Mouse (Mus musculus) lung, postnatal 0 days (tissue): ENCODE measurements at regions not wholly inside any gene's neighbourhood (a gene's known extent, or its start where the extent isn't known, plus 50 kb on each side); places are given as distances from the start of the nearest gene placed in this dataset.
A peak's percentile ranks its signal among the peaks of the same experiment; 100 is the strongest.

Experiments
- ATAC-seq: fragments of 200-750 bp; cut with Nextera tagmentation; 2 replicates; pipeline ENCODE4 v1.8.0; 2017; ENCODE audit warnings: moderate library complexity
- DNase-seq: peaks from one replicate; pipeline ENCODE4 v3.0.0-alpha.2; 2016; ENCODE audit warnings: low spot score
- H3K27ac ChIP-seq: fragments of 300-500 bp; sonication (generic); 2 replicates; pipeline ENCODE4 v1.5.1; 2014; ENCODE audit warnings: antibody characterized with exemption, mild to moderate bottlenecking, low read length, mixed read lengths
- H3K27me3 ChIP-seq: fragments of 300-500 bp; sonication (generic); replicated peaks from 2 replicates; pipeline ENCODE4 v1.6.1; 2014; ENCODE audit warnings: low read length, mixed read lengths; ENCODE audit not compliant: insufficient read depth
- H3K36me3 ChIP-seq: fragments of 300-500 bp; sonication (generic); 2 replicates; pipeline ENCODE4 v1.6.1; 2014; ENCODE audit warnings: low read length, mixed read lengths; ENCODE audit not compliant: insufficient read depth
- H3K4me1 ChIP-seq: fragments of 300-500 bp; sonication (generic); 2 replicates; pipeline ENCODE4 v1.6.1; 2014; ENCODE audit warnings: antibody characterized with exemption, low read depth, low read length, mixed read lengths; ENCODE audit not compliant: insufficient read depth
- H3K4me2 ChIP-seq: fragments of 300-500 bp; sonication (generic); replicated peaks from 2 replicates; pipeline ENCODE4 v1.6.1; 2014; ENCODE audit warnings: low read depth, mild to moderate bottlenecking, low read length, moderate library complexity, mixed read lengths
- H3K4me3 ChIP-seq: fragments of 300-500 bp; sonication (generic); 2 replicates; pipeline ENCODE4 v1.5.1; 2014; ENCODE audit warnings: low read depth, low read length
- H3K9ac ChIP-seq: fragments of 300-500 bp; sonication (generic); replicated peaks from 2 replicates; pipeline ENCODE4 v1.6.1; 2014; ENCODE audit warnings: low read depth, mild to moderate bottlenecking
- H3K9me3 ChIP-seq: fragments of 300-500 bp; sonication (generic); 2 replicates; pipeline ENCODE4 v1.6.1; 2016; ENCODE audit warnings: low read length, mixed read lengths
- CTCF ChIP-seq: IDR thresholded peaks from 2 replicates; pipeline ENCODE4 v1.5.1; 2016; ENCODE audit warnings: antibody characterized with exemption, mild to moderate bottlenecking
- EP300 ChIP-seq: IDR thresholded peaks from 2 replicates; pipeline ENCODE4 v1.6.1; 2016; ENCODE audit warnings: antibody characterized with exemption, mild to moderate bottlenecking, control low read depth
- WGBS: fragments of 180-500 bp; shearing (Covaris S2); extraction: QIAGEN DNeasy Blood & Tissue Kit; methylation state at CpG from one replicate; pipeline ENCODE4 v1.1.7; 2014; 5-methylcytosine and 5-hydroxymethylcytosine counted together

DNA sequence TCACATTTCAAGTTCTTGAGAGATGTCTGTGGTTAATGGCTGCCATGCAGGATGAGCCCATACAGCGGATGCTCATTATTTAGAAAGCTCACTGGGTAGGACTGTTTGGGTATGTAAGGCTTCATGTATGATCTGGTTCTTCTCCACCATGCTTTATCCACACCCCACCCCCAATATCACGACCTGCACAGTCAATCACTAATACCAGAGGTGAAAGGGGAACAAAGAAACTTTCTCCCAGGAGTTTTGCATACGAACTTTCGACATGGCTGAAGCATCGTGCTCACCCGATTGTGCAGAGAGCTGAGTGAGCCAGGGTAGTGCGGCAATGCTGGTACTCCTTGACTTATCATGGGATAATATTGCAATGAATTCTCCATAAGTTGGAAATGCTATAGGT, 247.3 kb upstream of the Klf3 start:
- no peak for ATAC-seq
- Histone ChIP-seq H3K4me1 (no peaks in the 10 kb centered on the region), H3K27me3 (no peaks in the 10 kb centered on the region), H3K36me3 (no peaks in the 10 kb centered on the region), H3K4me2 (no peak overlapping the region), H3K9me3 (no peaks in the 10 kb centered on the region), H3K9ac (no peak overlapping the region), H3K27ac (no peak overlapping the region), H3K4me3 (no peak overlapping the region)
- WGBS: 89% methylated on average over 7 of the region's 7 CpGs
- DNase-seq: no peak
- TF ChIP-seq EP300: no peak
- TF ChIP-seq CTCF: no peak

DNA sequence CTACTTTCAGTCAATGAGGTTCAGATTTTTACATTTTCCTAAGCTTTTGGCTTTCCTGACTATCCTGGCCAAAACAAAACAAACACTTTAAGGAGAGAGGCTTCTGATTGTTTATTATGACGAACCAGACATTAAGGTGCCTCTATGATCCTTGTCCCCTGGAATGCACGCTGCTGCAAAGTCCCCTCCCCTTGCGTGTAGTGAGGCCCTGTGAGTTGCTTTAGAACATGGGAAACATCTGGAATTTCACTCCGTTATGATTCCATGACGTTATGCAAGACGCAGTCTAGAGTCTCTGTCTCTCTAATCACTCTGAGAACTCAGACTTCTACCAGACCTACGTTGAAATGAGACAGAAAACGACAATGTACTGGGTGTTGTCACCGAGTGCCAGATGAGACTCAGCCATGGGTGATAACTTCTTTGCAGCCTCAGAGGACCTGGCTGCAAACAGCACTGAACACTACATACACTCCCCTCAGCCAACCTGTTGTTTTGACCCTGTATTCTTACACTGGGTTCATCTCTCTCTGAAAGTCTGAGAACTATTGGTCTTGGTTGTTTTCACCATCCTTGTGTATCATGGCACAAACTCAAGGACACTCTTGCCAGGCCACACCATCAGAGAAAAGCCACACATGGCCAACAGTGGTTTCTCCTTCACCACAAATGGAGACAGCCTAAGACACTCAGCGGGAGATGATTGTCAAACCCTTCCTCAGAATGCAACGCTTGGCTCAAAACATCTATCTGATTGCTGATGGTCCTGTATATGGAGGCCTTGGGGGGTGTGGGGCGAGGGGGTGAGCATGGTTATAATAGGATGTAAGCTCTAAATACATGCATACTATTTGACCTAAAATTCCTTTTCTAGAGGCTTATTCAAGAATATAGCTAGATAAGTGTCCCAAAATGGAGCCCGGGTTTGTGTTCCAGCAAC, 236.5 kb upstream of the Klf3 start:
- Histone ChIP-seq H3K4me2 (no peak overlapping the region), H3K4me3 (no peak overlapping the region), H3K27ac (no peak overlapping the region), H3K4me1 (no peaks in the 10 kb centered on the region), H3K9ac (no peak overlapping the region), H3K36me3 (no peaks in the 10 kb centered on the region), H3K27me3 (no peaks in the 10 kb centered on the region), H3K9me3 (no peaks in the 10 kb centered on the region)
- WGBS: 73% methylated on average over 13 of the region's 13 CpGs
- DNase-seq (peak; percentile 59), ATAC-seq (no peak)
- no peak for TF ChIP-seq CTCF
- TF ChIP-seq EP300: no peak

DNA sequence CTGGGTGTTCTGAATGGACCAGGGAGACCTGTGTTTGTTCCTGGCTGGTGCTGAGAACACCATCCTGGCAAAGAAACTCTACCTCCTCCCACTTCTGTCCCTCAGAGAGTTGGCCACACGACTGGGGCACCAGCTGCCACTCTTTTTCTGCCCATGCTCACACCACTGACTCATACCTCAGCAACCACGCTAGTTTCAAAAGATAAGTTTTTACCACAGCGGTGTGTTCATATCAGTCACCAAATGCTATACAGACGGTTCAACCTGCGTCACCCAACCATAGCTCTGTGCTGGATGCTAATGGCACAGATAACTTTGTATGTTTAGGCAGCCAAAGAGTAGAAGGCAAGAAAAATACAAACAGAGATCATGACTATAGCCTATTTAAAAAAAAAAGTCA, 235.4 kb upstream of the Klf3 start:
- H3K27ac ChIP-seq: no peak overlapping the region
- no peaks in the 10 kb centered on the region for H3K27me3 ChIP-seq
- 83% methylated on average over 5 of the region's 5 CpGs for WGBS
- TF ChIP-seq EP300 (no peak), CTCF (no peak)
- H3K4me1 ChIP-seq: no peaks in the 10 kb centered on the region
- ATAC-seq (no peak), DNase-seq (no peak)
- H3K4me3 ChIP-seq: no peak overlapping the region
- H3K36me3 ChIP-seq: no peaks in the 10 kb centered on the region
- no peaks in the 10 kb centered on the region for H3K9me3 ChIP-seq
- H3K9ac ChIP-seq: no peak overlapping the region
- no peak overlapping the region for H3K4me2 ChIP-seq

- TF ChIP-seq EP300: no peak
- no peak for TF ChIP-seq CTCF
- no peak overlapping the region for H3K4me3 ChIP-seq
Measured at GRCm38 (mm10) chr5:64568294-64568693, 234.9 kb upstream of the Klf3 start.

DNA sequence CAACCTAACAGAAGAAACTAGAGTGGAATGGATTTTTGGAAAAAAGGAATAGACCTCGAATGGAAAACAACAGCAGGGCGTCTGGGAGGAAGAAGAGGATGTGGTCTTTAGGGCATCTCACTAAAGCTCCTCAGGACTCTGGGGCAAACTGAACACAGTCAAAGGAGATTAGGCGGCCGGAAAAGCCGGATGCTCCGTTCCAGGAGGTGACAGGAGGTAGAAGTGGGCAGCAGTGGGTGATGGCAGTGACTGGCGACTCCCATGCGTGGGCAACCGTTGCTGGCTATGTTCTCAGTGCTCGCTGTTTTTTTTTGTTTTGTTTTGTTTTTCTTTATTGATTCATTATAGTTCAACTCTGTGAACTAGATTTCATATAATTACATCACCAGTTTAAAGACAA, 228.8 kb upstream of the Klf3 start:
- 90% methylated on average over 10 of the region's 10 CpGs for WGBS
- H3K9ac ChIP-seq: no peak overlapping the region
- no peak overlapping the region for H3K4me3 ChIP-seq
- H3K4me1 ChIP-seq: peaks cover under 1% of the 10 kb centered on the region; the same call in 1 of the 2 replicates
- H3K36me3 ChIP-seq: no peaks in the 10 kb centered on the region
- H3K4me2 ChIP-seq: no peak overlapping the region
- H3K27ac ChIP-seq: no peak overlapping the region
- no peaks in the 10 kb centered on the region for H3K27me3 ChIP-seq
- no peaks in the 10 kb centered on the region for H3K9me3 ChIP-seq
- TF ChIP-seq CTCF: no peak
- no peak for TF ChIP-seq EP300
- no peak for ATAC-seq
- no peak for DNase-seq

More at GRCm38 (mm10) chr5:64568294-64568693, 234.9 kb upstream of the Klf3 start:
- Histone ChIP-seq H3K9me3 (no peaks in the 10 kb centered on the region), H3K27ac (no peak overlapping the region), H3K4me1 (no peaks in the 10 kb centered on the region), H3K27me3 (no peaks in the 10 kb centered on the region), H3K9ac (no peak overlapping the region), H3K4me2 (no peak overlapping the region), H3K36me3 (no peaks in the 10 kb centered on the region)
- ATAC-seq: no peak
- DNase-seq: no peak
- 88% methylated on average over 3 of the region's 3 CpGs for WGBS

DNA sequence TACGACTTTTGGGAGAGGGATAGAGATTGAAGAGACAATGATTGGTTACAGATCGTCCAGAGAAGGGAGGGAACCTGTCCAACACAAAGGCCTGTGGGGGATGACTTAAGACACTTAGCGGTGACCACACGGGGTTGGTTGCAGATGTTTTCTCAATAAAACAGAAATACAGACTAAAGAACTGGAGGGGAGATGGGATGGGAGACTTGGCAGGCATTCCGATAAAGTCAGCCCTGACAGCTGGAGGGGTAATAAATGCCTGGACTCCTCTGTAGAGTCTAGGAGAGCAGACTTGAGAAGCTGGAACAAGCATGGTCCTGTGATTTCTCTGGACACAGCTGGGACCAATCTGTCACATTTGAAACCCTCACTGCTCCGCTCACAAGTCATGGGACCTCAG, 227.3 kb upstream of the Klf3 start:
- peak; percentile 74 for ATAC-seq
- H3K9me3 ChIP-seq: no peaks in the 10 kb centered on the region
- peak; percentile 80 for DNase-seq
- TF ChIP-seq EP300 (no peak), CTCF (no peak)
- WGBS: 55% methylated on average over 6 of the region's 6 CpGs
- no peak overlapping the region for H3K4me2 ChIP-seq
- H3K4me1 ChIP-seq: peaks cover 7% of the 10 kb centered on the region
- no peak overlapping the region for H3K27ac ChIP-seq
- H3K9ac ChIP-seq: no peak overlapping the region
- no peak overlapping the region for H3K4me3 ChIP-seq
- H3K27me3 ChIP-seq: no peaks in the 10 kb centered on the region
- H3K36me3 ChIP-seq: no peaks in the 10 kb centered on the region
